16 mouse cellular contexts compared by ENCODE assay signal in the genomic region with DNA sequence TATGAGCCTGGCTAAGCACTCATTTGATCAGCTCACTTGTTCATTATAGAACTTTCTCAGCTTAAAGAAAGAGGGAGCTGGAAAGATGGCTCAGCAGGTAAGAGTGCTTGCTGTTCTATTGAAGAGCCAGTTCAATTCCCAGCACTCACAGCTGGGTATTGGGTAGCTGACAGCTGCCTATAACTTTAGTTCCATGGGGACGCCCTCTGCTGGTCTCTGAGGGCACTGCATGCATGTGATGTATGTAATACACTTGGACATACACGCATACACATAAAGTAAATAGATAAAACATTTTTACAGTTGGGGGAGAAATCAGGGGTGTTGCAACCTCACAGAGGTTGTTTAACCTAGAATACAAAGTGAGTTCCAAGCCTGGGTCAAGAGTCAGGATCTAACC. TPM values are rescaled to one million over a fixed set of nuclear protein-coding genes. Genes with fewer than 3 reads are reported as not detected.
DNase-seq lines count a peak whose midpoint lies in the region; ATAC-seq and TF ChIP-seq lines count a peak whose summit lies in the region.
"Had no signal": no experiment of that assay in that cellular context is flagged by ENCODE, and none has a peak within 500 bp of the region (broad histone marks: within the 10 kb centered on the region; RNA-seq: fewer than 3 reads in every experiment).

No protein-coding gene starts in this region.

- no peak overlapping the region for H3K27ac ChIP-seq in gastrocnemius, adult 2 months
- no peak overlapping the region for H3K27ac ChIP-seq in midbrain, embryonic 11.5 days (ENCODE audit: low read depth, low read length)
- no peak overlapping the region for H3K27ac ChIP-seq in midbrain, embryonic 10.5 days (replicated peaks)
- H3K27ac ChIP-seq: embryonic facial prominence, embryonic 12.5 days; lung, embryonic 15.5 days had no signal

- no peak overlapping the region for H3K4me3 ChIP-seq in gastrocnemius, adult 2 months
- H3K4me3 ChIP-seq in midbrain, embryonic 11.5 days (ENCODE audit: low read depth, low read length), result no peak overlapping the region
- H3K4me3 ChIP-seq in midbrain, embryonic 10.5 days, result no peak overlapping the region
- H3K4me3 ChIP-seq in G1E (ENCODE audit: low read depth, low read length), result no peak overlapping the region
- H3K4me3 ChIP-seq: embryonic facial prominence, embryonic 12.5 days; lung, embryonic 15.5 days had no signal

- H3K27me3 ChIP-seq in midbrain, embryonic 11.5 days (ENCODE audit: control insufficient read depth, insufficient read depth, low read length), result no peaks in the 10 kb centered on the region
- H3K27me3 ChIP-seq in midbrain, embryonic 10.5 days (ENCODE audit: low read depth, poor library complexity, severe bottlenecking), result peaks cover 20% of the 10 kb centered on the region
- H3K27me3 ChIP-seq in G1E (ENCODE audit: insufficient read depth, low read length), result peaks cover 31% of the 10 kb centered on the region

- no peaks in the 10 kb centered on the region; the same call in 1 of the 2 replicates for H3K9me3 ChIP-seq in midbrain, embryonic 11.5 days (ENCODE audit: control insufficient read depth, low read length)
- no peaks in the 10 kb centered on the region for H3K9me3 ChIP-seq in midbrain, embryonic 10.5 days (replicated peaks)
- no peaks in the 10 kb centered on the region; the same call in 1 of the 2 replicates for H3K9me3 ChIP-seq in G1E (replicated peaks)
- H3K9me3 ChIP-seq: embryonic facial prominence, embryonic 12.5 days had no signal

- DNase-seq in gastrocnemius, adult 2 months, result no peak
- no peak for DNase-seq in gastrocnemius, adult 8-10 months (ENCODE audit: low spot score in 2 of 2)
- peak; percentile 81 for DNase-seq in midbrain, embryonic 11.5 days (ENCODE audit: low spot score, missing footprints)
- DNase-seq in midbrain, embryonic 10.5 days (ENCODE audit: low spot score), result no peak
- no peak for DNase-seq in G1E (ENCODE audit: low spot score)
- DNase-seq in induced T-regulatory cell, adult 2 months (ENCODE audit: low read depth), result peak; percentile 26
- no peak for DNase-seq in neural tube, embryonic 10.5 days (ENCODE audit: extremely low spot score, low spot score)
- DNase-seq: adrenal gland, postnatal 36 days; B cell, adult 2 months; cerebellum, adult 8-10 months; heart, adult 11 months; kidney, adult 9 months had no signal

- TF ChIP-seq CTCF in gastrocnemius, adult 2 months (IDR thresholded peaks at IDR 0.05), result peak; percentile 29; the same call in 1 of the 2 replicates
- peak; percentile 37; the same call in 1 of the 2 replicates for TF ChIP-seq CTCF in G1E (IDR thresholded peaks at IDR 0.05; ENCODE audit: low read depth, low read length)

- H3K4me2 ChIP-seq in midbrain, embryonic 11.5 days, result no peak overlapping the region
- H3K4me2 ChIP-seq: embryonic facial prominence, embryonic 12.5 days; lung, embryonic 15.5 days had no signal

- intact Hi-C loops in gastrocnemius, adult 2 months (cut with DNase I), result no loop called here

- 76% methylated on average over 2 of the region's 2 CpGs for WGBS in midbrain, embryonic 11.5 days
- WGBS in midbrain, embryonic 10.5 days, result 84% methylated on average over 2 of the region's 2 CpGs

- H3K4me1 ChIP-seq in midbrain, embryonic 11.5 days (ENCODE audit: control insufficient read depth, insufficient read depth, low read length), result no peaks in the 10 kb centered on the region
- H3K4me1 ChIP-seq in midbrain, embryonic 10.5 days, result no peaks in the 10 kb centered on the region
- no peaks in the 10 kb centered on the region for H3K4me1 ChIP-seq in G1E (ENCODE audit: insufficient read depth, low read depth, low read length)
- H3K4me1 ChIP-seq: embryonic facial prominence, embryonic 12.5 days; lung, embryonic 15.5 days had no signal

- no peaks in the 10 kb centered on the region for H3K36me3 ChIP-seq in midbrain, embryonic 11.5 days (ENCODE audit: control insufficient read depth, insufficient read depth, low read length)
- H3K36me3 ChIP-seq in midbrain, embryonic 10.5 days, result no peaks in the 10 kb centered on the region
- H3K36me3 ChIP-seq in G1E (replicated peaks), result no peaks in the 10 kb centered on the region
- H3K36me3 ChIP-seq: embryonic facial prominence, embryonic 12.5 days; lung, embryonic 15.5 days had no signal

- no peak overlapping the region for H3K9ac ChIP-seq in midbrain, embryonic 11.5 days (ENCODE audit: low read length)
- H3K9ac ChIP-seq: embryonic facial prominence, embryonic 12.5 days; lung, embryonic 15.5 days had no signal

- no peak for ATAC-seq in midbrain, embryonic 11.5 days (ENCODE audit: low FRiP score)
- ATAC-seq in G1E (ENCODE audit: extremely low read depth, insufficient number of reproducible peaks, low FRiP score, poor library complexity, severe bottlenecking), result no peak
- ATAC-seq in megakaryocyte-erythroid progenitor cell, adult 5-6 weeks (replicated peaks; ENCODE audit: low FRiP score, low TSS enrichment, poor library complexity, severe bottlenecking), result no peak

RNA-seq across cellular contexts. Expression of a gene that starts 11.2 kb away (rescaled TPM):
- under 1 TPM; 0.22 to 0.77 TPM for total RNA-seq in gastrocnemius, adult 2 months (2021)
- under 1 TPM; 0.07 to 0.31 (median 0.19) TPM for total RNA-seq in gastrocnemius, adult 8-10 months (2022)
- 0.23 TPM in 1 of 2 replicates, not detected in the other for polyA plus RNA-seq in midbrain, embryonic 11.5 days (2014; fragmentation: Nextera tagmentation; extraction: Ambion mirVana)
- 0.25 and 0.26 TPM in 2 replicates for polyA plus RNA-seq in midbrain, embryonic 10.5 days (2016; fragmentation: Nextera tagmentation; extraction: Ambion mirVana)
- not detected in 2 replicates for total RNA-seq in G1E (2014; fragmentation: Nextera tagmentation)
- 0.11 TPM in 1 of 2 replicates, not detected in the other for total RNA-seq in G1E (2017)
- polyA plus RNA-seq in G1E (2012), result not detected in 2 replicates
- not detected in 2 replicates for total RNA-seq in megakaryocyte-erythroid progenitor cell, adult 5-6 weeks (2014; fragmentation: Nextera tagmentation)
- 0.38 TPM in 1 of 2 replicates, not detected in the other for total RNA-seq in megakaryocyte-erythroid progenitor cell, adult 5-6 weeks (2017)
- polyA plus RNA-seq: limb, embryonic 11.5 days had no signal

Comparison
In these comparisons a context has a peak if more than half of its experiments do, and no peak if none do; other contexts are left out.
1. DNase-seq: peak in midbrain, embryonic 11.5 days (single experiment) and induced T-regulatory cell, adult 2 months (single experiment); none in gastrocnemius, adult 2 months (single experiment), gastrocnemius, adult 8-10 months (0 of 2), midbrain, embryonic 10.5 days (single experiment), G1E (single experiment) and neural tube, embryonic 10.5 days (single experiment).